Mouse (Mus musculus) layer of hippocampus, postnatal 10 days (tissue): ENCODE results near the gene Utrn. TPM values are rescaled to one million over a fixed set of nuclear protein-coding genes. Genes with fewer than 3 reads are reported as not detected.
"Not testable (repeated sequence)": the region's sequence is repeated elsewhere in the genome, so short reads cannot be mapped to it uniquely, and the experiment has no call there.

Source experiments
- DNase-seq, 2 experiments: peaks; one replicate each; pipeline ENCODE4 v3.0.0; 2021; ENCODE audit warnings: low spot score in 2 of 2
- total RNA-seq, 2 experiments: library from RNA; stranded (reverse); gene quantifications; 2 replicates each; pipeline ENCODE4 v1.2.3; 2021

Gene Utrn
- total RNA-seq, 2 experiments from 2014 or later: 33.1 to 33.6 TPM

- no peak for DNase-seq
Observed at GRCm38 (mm10) chr10:12608634-12609033, 260.5 kb downstream of the Utrn start.

DNA sequence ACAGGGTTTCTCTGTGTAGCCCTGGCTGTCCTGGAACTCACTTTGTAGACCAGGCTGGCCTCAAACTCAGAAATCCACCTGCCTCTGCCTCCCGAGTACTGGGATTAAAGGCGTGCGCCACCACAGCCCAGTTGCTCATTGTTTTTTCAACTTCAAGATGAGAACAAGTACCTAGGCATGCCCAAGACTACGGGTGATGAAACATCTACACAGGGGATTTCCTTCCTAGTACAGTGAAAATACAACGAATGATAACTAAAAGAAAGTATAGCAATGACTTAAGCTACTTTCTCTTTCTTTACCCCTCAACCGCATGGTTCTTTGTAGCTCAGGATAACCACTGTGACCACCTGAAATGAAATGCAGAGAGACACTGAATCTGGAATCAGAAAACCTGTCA is 262.0 kb downstream of the Utrn start:
- not testable (repeated sequence) for DNase-seq

GRCm38 (mm10) chr10:12595379-12595778 is 273.8 kb downstream of the Utrn start:
- no peak for DNase-seq

GRCm38 (mm10) chr10:12594958-12595357 is 274.2 kb downstream of the Utrn start:
- DNase-seq: no peak

DNA sequence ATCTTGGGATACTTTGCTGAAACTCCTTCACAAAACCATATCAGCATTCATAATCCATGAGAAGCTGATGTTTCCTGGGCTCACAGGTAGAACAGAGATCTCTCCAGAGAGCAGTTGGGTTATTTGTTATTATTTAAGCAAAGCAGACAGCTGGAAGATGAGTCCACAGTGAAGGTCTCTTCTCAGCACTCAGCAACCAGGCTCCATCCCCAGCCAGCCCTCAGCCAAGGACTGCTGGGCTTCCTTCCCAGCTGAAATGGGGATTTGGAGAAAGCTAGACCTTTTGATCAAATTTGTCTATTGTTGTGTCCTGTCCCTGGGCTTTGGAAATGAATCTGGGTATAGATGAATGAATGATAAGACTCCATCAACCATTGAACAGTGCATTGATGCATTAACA is 276.1 kb downstream of the Utrn start:
- DNase-seq: no peak

- no peak for DNase-seq
Observed at GRCm38 (mm10) chr10:12591946-12592345, 277.2 kb downstream of the Utrn start.

- no peak for DNase-seq
Observed at GRCm38 (mm10) chr10:12588051-12588450, 281.1 kb downstream of the Utrn start.

DNA sequence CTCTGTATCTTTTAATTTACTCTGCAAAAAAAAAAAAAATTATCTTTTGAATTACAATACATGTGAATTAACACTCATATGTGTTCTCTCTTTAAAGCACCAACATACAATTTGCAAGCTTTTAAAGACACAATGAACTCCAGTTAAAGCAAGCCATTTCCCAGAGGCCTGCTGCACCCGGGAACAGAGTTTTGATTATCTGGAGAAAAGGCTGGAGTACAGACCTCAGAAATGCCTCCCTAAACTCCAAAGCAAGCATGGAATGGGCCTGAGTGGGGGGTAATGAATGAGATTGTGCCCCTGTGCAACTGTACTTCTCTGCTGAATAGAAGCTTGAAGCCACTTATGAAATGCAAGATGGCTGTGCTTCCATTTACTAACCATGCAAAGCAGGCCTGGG is 281.8 kb downstream of the Utrn start:
- no peak for DNase-seq

DNA sequence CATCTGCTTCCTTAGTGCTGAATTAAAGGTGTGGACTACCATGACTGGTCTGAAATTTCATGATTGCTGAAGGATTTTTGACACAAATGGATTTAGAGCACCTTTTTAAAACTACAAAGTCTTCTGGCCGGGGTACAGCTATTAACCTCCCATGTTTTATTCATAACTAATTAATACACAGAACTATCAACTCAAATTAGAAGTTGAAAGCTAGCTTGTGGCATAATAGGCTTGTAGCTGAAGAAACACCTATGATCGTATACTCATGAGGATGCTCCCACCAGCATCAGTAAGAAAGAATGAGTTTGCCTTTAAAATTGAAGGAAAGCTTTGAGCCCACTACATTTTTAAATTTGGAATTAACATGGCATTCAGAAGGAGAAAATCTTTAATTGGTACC is 282.3 kb downstream of the Utrn start:
- DNase-seq: no peak

DNA sequence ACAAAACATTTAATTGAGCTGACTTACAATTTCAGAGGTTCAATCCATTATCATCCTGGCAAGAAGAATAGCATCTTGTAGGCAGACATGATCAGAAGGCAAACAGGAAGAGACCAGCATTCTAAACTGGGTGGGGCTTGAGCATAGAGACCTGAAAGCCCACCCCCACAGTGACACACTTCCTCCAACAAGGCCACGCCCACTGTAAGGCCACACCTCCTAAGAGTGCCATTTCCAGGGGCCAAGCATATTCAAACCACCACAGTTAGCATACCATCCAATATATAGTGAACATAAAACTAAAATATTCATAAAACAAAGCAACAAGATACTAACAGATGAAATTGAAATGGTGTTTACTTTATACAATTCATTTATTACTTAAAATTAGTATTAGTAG is 283.0 kb downstream of the Utrn start:
- DNase-seq: no peak

DNA sequence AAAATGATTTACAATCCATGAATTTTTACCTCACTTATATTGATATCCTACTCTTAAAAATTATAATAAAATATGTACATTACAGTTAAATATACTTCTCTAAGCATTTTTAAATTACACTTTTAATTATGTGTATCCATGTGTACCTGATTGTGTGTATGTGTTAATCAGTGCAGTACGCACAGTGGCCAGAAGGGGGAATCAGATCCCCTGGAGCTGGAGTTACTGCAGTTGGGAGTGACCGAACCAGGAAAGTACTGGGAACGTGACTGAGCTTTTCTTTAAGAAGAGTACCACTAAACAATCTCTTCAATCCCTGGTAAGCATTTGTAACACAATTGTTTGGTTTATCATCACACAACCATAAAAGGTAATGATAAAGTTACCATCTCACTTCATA is 285.7 kb downstream of the Utrn start:
- no peak for DNase-seq

DNA sequence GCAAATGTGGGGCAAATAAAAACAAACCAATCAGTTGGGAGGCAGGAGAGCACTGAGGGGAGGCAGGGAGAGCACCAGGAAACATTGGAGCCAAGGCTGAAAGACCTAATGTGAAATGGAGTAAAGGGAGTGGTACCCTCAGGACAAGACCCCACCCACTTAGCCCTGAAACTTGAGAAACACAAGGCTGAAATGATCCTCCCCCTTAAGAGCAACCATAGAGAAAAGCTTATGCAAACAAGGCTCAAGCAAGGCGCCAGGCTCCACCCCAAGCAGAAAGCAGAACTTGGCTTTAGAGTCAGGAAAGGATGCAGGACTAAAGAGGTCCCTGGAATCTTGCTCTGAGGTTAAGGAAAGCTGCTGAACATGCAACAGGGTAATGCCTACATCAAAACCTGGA is 290.1 kb downstream of the Utrn start:
- DNase-seq: no peak

DNA sequence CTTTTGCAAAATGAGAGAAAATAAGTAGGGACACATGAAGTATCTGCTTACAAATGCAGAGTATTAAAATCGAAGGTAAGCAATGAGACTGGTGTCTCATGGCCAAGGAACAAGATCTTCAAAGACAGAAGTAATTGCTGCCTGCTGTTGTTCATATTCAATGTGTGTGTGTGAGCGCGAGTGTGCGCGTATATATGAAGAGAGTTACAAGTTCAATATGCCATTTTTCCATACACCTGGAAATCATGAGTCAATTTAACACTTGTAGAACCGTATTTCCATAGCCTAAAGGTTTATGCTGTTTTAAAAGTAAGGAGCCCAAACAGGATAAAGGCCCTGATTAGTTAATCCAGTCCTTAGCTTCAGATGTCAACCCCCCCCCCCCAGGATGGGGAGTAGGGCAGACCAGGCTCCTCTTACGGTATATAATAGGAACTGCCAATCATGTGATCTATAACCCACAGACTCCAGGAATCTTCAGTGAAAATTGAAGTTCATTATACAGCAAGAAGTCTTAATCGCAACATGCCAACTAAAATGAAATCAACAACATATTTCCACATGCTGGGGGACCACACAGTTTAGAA is 293.2 kb downstream of the Utrn start:
- DNase-seq: no peak

GRCm38 (mm10) chr10:12574760-12575159 is 294.4 kb downstream of the Utrn start:
- DNase-seq: no peak

GRCm38 (mm10) chr10:12573601-12574000 is 295.6 kb downstream of the Utrn start:
- DNase-seq: no peak

- no peak for DNase-seq
Observed at GRCm38 (mm10) chr10:12572759-12573158, 296.4 kb downstream of the Utrn start.

DNA sequence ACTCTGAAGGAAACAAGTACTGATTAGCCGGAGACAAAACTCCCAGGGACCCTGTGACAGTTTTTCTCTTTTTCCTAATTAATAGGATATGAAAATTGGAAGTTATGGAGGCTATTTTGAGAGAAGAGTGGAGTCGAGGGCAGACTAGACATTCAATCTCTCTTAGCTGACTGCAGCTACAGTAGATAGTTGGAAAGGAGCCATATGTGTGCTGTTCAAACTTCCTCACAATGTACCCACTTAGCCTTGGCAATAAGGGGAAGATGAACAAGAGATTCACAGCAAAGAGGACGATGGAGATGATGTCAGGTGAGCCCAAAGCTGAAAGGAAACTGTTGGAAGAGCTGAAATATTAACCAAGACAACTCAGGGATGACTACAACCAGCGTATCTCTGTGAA is 304.7 kb downstream of the Utrn start:
- no peak for DNase-seq

DNA sequence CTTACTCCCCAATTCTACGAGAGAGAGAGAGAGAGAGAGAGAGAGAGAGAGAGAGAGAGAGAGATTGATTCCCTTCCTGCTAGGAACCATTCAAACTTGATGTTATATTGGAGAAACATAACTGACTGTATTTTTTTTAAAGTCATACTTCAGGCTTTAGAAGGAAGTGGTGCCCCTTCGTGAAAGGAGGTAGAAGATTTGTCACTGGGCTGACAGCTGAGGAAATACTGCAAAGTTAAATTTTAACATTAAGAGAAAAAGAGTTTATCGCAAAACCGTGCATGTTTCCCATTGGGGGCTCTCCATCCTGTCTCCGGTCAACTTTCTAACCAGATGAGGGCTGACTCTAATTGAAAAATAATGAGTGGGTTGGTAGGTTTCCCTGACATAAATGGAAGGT is 310.4 kb downstream of the Utrn start:
- DNase-seq: no peak

DNA sequence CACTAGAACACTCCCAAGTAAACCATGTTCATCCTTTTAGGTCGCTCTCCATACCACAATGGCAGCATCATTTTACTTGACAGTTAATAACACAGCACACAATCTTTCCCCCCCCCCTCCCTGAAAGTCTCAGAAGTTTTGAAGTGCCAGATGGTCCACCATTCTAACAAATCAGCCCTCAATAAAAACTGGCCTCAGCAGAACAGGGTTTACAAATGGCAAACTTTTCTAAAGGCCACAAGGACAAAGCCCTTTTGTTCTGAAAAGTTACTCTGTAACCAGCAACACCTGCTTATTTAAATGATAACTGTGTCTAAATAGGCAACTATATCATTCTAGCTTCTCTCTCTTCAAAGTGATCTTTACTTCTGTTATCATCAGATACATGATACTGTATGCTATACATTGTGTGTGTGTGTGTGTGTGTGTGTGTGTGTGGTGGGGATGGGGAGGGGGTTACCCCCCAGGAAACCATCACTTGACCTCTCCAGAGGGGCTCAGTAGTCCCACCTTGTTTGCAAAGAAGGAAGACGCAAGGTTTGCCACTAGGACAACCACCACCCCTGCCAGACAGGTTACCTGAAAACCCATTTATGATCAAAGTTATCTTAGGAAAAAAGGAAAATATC is 315.0 kb downstream of the Utrn start:
- no peak for DNase-seq

- no peak for DNase-seq
Observed at GRCm38 (mm10) chr10:12552890-12553278, 316.3 kb downstream of the Utrn start.

DNA sequence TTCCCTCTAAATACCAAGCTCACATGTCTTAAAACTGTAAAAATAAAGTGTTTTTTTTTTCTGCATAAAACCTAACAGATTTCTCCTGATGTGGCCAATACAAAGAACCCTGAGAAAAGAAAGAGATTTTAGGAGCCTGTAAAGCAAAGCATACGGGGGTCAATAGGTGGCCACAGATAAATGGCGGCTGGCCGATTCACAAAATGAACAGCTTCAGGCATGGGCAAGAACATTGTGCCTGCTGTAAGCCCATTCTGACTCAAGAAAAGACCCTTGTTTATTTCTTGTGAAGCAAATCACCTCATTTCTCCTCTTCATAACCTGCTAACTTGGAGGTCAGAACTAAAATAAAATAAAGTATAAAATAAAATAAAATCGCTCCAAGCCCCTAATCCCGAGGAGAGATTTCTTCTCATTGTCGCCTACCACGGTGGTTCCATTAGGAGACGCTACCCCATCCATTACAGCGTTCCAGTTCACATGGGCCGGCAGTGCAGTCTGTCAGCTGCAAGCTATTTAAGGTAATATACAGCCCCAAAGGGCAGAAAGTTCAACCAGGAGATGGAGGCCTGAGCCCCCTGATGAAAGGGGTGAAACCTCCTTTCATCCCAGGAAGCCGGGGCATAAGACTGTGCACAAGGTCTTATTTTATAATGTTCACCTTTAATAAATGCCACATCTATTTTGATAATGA is 316.8 kb downstream of the Utrn start:
- no peak for DNase-seq

- DNase-seq: no peak
Observed at GRCm38 (mm10) chr10:12551735-12552134, 317.4 kb downstream of the Utrn start.
